Mouse (Mus musculus) gastrocnemius, postnatal 10 days (tissue): ENCODE measurements at regions not wholly inside any gene's neighbourhood (a gene's known extent, or its start where the extent isn't known, plus 50 kb on each side); places are given as distances from the start of the nearest gene placed in this dataset.

ENCODE experiments used
- DNase-seq: peaks from one replicate; pipeline ENCODE4 v3.0.0; 2021; ENCODE audit warnings: mixed read lengths

GRCm38 (mm10) chr11:24226755-24227154, 148.9 kb downstream of the Bcl11a start:
- DNase-seq = no peak

DNA sequence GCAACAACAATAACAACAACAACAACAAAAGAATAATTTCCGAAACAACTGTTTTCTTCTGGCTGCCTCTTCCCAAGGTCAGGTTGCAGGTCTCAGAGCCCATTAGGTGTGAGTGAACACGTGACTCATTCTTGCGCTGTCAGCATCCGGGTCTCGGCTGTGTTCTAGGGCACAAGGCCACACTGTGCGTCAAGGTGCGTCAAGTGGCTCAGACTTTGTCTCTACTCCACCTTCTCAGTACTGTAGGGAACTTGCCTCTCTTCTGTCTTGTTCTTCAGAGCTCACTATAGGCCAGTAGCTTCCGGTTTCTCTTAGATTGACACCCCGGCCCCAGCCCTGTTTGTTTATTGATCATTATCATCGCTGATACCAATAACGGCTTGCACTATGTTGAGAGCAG, 155.5 kb downstream of the Bcl11a start:
- DNase-seq = no peak

DNA sequence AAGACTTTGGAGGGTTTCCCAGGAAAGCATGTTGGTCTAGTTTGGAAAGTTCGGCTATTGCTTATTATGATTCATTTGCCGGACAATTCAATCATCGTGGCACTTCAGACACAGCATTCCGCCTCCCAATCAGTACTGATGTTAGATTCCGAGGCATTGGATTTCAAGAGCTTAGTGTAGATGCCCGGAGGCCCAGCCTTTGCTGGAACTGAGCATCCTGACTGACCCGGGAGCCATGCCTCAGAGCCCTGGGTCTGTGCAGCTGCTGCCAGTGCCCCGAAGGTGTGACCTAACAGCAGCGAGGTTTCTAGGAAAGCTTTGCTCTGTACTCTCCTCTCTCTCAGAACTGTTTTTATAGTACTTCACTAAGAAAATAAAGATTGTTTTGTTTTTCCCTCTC, 156.0 kb downstream of the Bcl11a start:
- DNase-seq = no peak

GRCm38 (mm10) chr11:24234422-24234821, 156.6 kb downstream of the Bcl11a start:
- no peak for DNase-seq

GRCm38 (mm10) chr11:24235326-24235725, 157.5 kb downstream of the Bcl11a start:
- no peak for DNase-seq

GRCm38 (mm10) chr11:24239631-24240030, 161.8 kb downstream of the Bcl11a start:
- no peak for DNase-seq

DNA sequence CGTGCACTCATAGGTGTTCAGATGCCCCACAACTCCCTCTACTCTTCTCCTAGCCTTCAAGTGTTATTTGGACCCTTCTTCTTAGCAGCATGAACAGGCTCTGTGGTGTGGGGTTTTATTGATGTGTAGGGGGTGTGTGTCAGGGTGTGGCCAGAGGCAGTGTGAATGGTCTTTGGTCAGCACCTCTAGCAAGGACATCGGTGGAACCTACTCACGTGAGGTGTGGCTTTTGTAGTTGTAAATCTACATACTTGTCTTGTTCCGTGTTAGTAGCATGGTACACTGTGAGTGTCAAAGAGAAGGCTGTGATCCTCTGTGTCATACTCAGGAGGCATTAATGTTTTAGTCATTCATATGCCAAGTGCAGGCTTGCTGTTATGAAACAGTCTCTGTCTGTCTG, 164.2 kb downstream of the Bcl11a start:
- no peak for DNase-seq

DNA sequence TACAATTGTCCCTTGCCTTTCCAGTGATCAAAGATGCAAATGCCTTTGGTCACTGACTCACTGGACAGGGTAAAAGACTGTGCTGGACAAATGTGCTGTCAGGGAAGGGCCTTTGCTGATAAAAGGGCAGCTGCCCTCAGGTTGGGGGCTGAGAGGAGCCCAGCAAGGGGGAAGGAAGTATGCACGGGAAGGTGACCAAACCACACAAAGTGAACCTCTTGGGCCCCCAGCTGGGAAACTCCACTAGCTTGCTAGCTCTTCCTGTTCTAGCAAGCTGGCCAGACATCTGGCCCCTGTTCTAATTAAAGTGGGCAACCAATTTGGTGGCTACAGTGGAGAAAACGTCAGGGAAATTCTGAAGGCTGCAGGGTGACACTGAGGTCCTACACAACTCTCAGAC, 165.0 kb downstream of the Bcl11a start:
- no peak for DNase-seq

GRCm38 (mm10) chr11:24245390-24245789, 167.5 kb downstream of the Bcl11a start:
- no peak for DNase-seq

DNA sequence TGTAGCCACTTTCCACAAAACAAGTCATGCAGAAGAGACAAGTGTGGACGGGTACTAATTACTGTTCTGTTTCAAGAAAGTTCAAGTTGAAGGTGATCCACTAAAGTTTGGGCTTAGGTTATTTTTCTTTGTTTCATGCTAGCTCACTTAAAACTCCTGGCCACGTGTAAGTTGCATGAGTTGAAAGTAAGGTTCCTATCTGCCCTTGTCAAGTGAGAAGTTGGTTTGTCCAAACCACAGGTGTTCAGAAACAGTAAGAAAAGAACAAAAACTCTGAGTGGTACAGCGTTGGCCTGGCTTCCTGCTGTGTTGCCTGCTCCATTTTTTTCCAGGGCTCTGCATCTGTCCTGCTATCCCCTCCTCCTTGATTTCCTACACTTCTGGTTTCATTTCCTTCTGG, 168.5 kb downstream of the Bcl11a start:
- DNase-seq = no peak

GRCm38 (mm10) chr11:24247285-24247684, 169.4 kb downstream of the Bcl11a start:
- DNase-seq = no peak

- no peak for DNase-seq
Measured at GRCm38 (mm10) chr11:24251516-24251915, 173.7 kb downstream of the Bcl11a start.

- DNase-seq = no peak
Measured at GRCm38 (mm10) chr11:24255201-24256060, 177.6 kb downstream of the Bcl11a start.

DNA sequence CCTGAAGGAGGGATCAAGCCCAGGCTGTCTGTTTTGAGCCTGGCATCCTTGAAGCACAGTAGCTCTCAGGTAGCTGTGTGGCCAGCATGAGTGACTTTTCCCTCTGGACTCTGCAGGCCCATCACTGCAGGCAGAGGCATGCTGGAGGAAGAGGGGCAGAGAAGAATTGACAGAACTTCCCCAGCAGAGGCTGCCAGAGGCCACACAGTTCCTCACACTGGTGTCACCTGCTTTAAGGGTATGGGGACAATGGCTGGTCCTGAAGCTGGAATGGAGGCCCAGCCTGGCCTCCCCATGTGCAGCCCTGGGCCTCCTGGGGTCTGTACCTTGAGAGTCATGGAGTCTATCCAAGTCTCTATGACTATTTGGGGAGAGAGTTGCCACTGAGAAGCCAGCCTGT, 179.9 kb downstream of the Bcl11a start:
- DNase-seq = no peak

DNA sequence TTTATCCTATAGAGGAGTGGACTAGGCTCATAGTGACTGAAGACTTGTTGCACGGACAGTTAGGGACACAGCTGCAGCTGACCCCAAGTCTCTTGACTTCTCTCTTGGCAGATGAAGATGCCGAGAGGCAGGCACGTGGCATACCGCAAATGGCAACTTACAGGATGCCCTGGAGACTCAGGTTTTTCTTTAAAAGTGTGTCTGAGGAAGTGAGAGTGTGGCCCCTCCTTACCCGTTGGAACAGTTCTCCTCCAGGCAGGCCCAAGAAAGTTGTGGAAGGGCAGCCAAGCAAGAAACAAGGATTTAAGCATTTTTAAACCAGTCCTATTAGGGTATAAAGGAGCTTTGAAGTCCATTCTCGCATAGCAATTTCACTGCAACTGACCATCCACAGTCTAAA, 180.5 kb downstream of the Bcl11a start:
- DNase-seq = no peak

DNA sequence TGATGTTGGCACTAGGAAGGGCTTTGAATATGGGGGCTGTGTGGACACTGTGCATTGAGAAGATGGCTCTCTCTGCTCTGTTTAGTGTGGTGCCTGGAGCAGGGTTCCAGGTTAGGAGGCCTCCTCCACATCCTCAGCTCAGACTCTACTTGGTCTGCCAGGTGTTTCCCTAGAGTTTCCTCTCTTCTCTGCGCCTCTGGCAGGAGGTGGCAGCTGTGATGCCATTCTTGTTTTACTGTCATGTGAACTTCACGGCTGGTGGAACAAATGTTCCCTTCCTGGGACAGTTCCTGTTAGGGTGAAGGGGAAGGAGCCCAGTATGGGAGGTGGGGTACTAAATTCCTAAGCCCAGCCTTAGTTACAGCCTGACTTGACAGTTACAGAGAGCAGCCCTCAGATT, 181.8 kb downstream of the Bcl11a start:
- DNase-seq = no peak

DNA sequence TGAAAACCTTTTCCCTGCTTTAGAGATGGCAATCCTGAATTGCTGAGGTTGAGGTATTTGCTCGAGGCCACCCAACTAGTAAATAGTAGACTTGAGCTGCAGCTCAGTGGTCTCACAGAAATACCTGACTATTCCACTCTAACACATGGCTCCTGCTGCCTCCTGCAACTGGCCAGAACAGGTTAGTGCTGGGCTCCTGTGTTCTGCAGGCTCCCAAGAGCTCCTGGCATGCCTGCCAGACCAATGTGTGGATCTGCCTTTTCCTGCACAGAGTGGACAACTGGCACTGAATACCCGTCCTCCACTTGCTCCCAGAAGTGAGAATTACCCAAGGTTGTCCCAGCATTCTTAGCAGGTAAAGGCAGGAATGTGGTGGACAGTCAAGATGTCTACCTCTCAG, 191.2 kb downstream of the Bcl11a start:
- DNase-seq = no peak

GRCm38 (mm10) chr11:24281628-24282027, 203.8 kb downstream of the Bcl11a start:
- DNase-seq = no peak

DNA sequence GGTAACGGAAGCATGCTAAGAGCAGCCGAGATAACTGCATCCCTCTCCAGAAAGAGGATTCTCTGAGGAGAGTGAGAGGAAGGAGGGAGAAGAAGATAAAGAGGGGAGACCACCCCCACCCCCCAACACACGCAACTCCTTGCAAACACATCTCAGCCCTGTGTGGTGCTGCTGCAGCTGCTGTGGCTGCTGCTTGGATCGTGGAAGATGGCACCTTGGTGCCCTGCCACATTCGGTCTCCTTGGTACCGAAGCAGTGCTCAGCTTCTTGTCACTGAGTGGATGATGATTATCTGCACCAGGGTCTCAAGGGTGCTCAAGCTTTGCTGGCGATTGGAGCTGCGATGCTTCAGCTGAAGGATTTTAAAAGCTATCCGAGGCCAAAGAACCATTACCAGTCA, 204.7 kb downstream of the Bcl11a start:
- no peak for DNase-seq

- DNase-seq = no peak
Measured at GRCm38 (mm10) chr11:24286129-24287108, 208.6 kb downstream of the Bcl11a start.

DNA sequence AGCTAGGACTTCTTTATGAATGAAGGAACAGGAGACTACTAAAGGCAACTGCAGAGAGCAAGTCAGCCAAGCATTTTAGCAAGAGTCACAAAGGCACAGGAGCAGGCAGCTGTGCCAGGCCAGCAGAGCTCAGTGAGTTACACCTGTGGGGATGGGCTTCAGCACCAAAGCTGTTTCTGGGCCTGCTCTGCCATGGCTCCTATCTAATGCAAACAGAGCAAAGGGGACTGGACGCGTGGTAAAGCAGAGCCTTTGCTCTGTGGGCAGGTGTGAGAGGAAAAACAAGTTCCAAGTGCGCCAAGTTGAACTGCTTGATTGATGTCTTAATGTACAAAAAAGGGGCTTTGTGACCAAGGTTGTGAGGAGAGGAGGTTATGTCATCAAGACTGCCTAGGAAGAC, 215.4 kb downstream of the Bcl11a start:
- DNase-seq = no peak

- DNase-seq = no peak
Measured at GRCm38 (mm10) chr11:24293860-24294531, 216.1 kb downstream of the Bcl11a start.
